Mouse (Mus musculus) thymus, adult 2 months (tissue): ENCODE measurements at regions not wholly inside any gene's neighbourhood (a gene's known extent, or its start where the extent isn't known, plus 50 kb on each side); places are given as distances from the start of the nearest gene placed in this dataset.

Experiments used
- CTCF ChIP-seq: fragments of 200-500 bp; IDR thresholded peaks from 2 replicates; pipeline ENCODE4 v1.5.1; 2012; ENCODE audit warnings: mild to moderate bottlenecking, control low read depth, low read length, moderate library complexity, borderline replicate concordance; ENCODE audit not compliant: control insufficient read depth, poor library complexity, insufficient read depth; ENCODE audit errors: extremely low read depth
- POLR2A ChIP-seq: fragments of 200-500 bp; IDR thresholded peaks from 2 replicates; pipeline ENCODE4 v1.6.1; 2012; ENCODE audit warnings: mild to moderate bottlenecking, low read length, control low read depth, moderate library complexity; ENCODE audit not compliant: control insufficient read depth, poor library complexity, insufficient read depth; ENCODE audit errors: extremely low read depth

- TF ChIP-seq CTCF (no peak), POLR2A (no peak)
Observed at GRCm38 (mm10) chr2:71663453-71663852, 82.0 kb upstream of the Itga6 start.
